Mouse (Mus musculus) kidney, adult 2 months (tissue): ENCODE results near the gene Mogat1. TPM values are rescaled to one million over a fixed set of nuclear protein-coding genes. Genes with fewer than 3 reads are reported as not detected.

Experiments
- DNase-seq: peaks from one replicate; pipeline ENCODE4 v3.0.0; 2021
- H3K27ac ChIP-seq: fragments of 200-500 bp; 2 replicates; pipeline ENCODE4 v1.5.1; 2012; ENCODE audit warnings: low read depth, low read length, control low read depth, inconsistent platforms; ENCODE audit not compliant: insufficient read depth
- H3K27me3 ChIP-seq: fragments of 200-500 bp; replicated peaks from 2 replicates; pipeline ENCODE4 v1.6.1; 2012; ENCODE audit warnings: mild to moderate bottlenecking, moderate library complexity, low read length, inconsistent platforms; ENCODE audit not compliant: control insufficient read depth, insufficient read depth
- H3K36me3 ChIP-seq: fragments of 200-500 bp; 2 replicates; pipeline ENCODE4 v1.6.1; 2012; ENCODE audit warnings: mild to moderate bottlenecking, moderate library complexity, low read length, inconsistent platforms; ENCODE audit not compliant: control insufficient read depth, insufficient read depth
- H3K4me1 ChIP-seq: fragments of 200-500 bp; 2 replicates; pipeline ENCODE4 v1.6.1; 2011; ENCODE audit warnings: low read length; ENCODE audit not compliant: control insufficient read depth, insufficient read depth
- H3K4me3 ChIP-seq: fragments of 200-500 bp; 2 replicates; pipeline ENCODE4 v1.5.1; 2011; ENCODE audit warnings: mild to moderate bottlenecking, low read depth, low read length, control low read depth; ENCODE audit not compliant: insufficient read depth
- CTCF ChIP-seq: fragments of 200-500 bp; conservative IDR thresholded peaks from 2 replicates; pipeline ENCODE4 v1.5.1; 2011; ENCODE audit warnings: low read depth, mild to moderate bottlenecking, control low read depth, low read length, moderate library complexity, mixed read lengths; ENCODE audit not compliant: insufficient read depth, insufficient read length
- POLR2A ChIP-seq: fragments of 200-500 bp; IDR thresholded peaks from one replicate; pipeline ENCODE4 v1.6.1; 2011; ENCODE audit warnings: low read depth, low read length, control low read depth
- WGBS: fragments of 180-500 bp; shearing (Covaris S2); methylation state at CpG from one replicate; pipeline ENCODE4 v1.1.7; 2018; 5-methylcytosine and 5-hydroxymethylcytosine counted together
- polyA plus RNA-seq: library from polyadenylated mRNA; depleted of rRNA; stranded (reverse); fragments of >200 nt; gene quantifications from 2 replicates; pipeline ENCODE4 v1.2.3, GENCODE M21; 2012

Gene Mogat1
- polyA plus RNA-seq, 1 experiment = 109 TPM

DNA sequence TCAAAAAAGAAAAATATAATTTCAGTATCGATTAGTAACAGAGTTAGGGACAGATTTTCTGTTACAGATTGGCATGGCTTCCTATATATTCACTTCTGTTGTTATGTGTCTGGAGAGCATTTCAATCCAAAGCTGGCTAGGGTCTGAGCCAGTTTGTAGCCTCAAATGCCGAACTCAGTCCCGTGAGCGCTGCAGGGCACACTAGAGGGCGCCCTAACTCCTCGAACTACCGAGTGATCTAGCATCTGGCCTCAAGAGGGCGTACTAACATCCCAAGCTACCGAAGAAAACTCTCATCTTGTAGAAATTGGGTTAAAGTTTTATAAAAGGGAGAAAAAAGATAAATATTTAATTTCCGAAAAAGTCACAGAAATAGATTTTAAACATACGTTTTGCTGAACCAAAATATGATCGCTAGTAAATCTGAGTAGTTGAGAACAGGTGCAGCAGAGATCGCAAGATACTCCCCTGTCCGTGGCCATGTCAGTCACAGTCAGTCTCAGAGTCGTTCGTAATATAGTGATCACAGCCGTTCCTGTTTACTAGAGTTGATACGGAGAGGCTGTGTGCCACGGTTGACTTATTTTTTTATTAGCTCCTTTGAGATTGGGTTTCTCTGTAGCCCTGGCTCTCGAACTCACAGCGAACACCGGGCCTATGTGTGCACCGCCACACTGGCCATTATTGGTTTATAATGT, 14.5 kb downstream of the Mogat1 start:
- WGBS = 22% methylated on average over 23 of the region's 23 CpGs
- no peak overlapping the region for H3K27ac ChIP-seq
- H3K27me3 ChIP-seq = no peaks in the 10 kb centered on the region
- no peaks in the 10 kb centered on the region for H3K36me3 ChIP-seq
- H3K4me3 ChIP-seq = no peak overlapping the region
- TF ChIP-seq POLR2A (no peak), CTCF (peak; percentile 98)
- H3K4me1 ChIP-seq = no peaks in the 10 kb centered on the region
- peak; percentile 76 for DNase-seq

DNA sequence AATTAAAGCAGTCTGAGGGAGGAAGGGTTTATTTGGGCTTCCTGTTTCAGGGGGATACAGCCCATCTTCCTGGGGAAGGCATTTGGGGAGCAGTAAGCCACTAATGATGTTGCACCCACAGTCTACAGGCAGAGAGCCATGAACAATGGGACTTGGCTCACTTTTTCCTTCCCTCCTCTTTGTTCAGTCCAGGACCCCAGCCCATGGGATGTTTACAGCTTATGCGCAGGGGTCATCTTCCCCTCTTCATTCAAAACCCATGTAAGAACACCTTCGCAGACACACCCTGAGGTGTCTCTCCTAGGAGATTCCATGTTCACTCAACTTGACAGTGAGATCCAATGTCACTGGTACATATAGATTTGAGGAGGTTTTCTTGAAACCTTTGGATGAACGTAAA, 17.6 kb downstream of the Mogat1 start:
- whole genome bisulfite sequencing = 93% methylated on average over 3 of the region's 3 CpGs
- Histone ChIP-seq H3K4me1 (no peaks in the 10 kb centered on the region), H3K27me3 (no peaks in the 10 kb centered on the region), H3K36me3 (no peaks in the 10 kb centered on the region), H3K27ac (no peak overlapping the region), H3K4me3 (no peak overlapping the region)
- DNase-seq = no peak
- no peak for TF ChIP-seq CTCF
- TF ChIP-seq POLR2A = no peak

DNA sequence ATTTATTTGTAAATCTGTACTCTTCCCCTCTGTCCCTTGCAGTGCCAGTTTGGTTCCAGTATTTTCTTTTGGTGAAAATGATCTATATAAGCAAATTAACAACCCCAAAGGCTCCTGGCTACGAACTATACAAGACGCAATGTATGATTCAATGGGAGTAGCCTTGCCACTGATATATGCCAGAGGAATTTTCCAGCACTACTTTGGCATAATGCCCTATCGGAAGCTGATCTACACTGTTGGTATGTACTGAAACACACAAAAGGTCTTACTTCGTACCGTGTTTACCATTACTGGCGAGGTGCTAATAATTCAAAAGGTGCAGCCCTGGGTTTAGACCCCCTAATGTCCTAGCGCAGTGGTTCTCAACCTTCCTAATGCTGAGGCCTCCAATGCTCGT, 18.2 kb downstream of the Mogat1 start:
- H3K27me3 ChIP-seq = no peaks in the 10 kb centered on the region
- DNase-seq = no peak
- H3K4me1 ChIP-seq = no peaks in the 10 kb centered on the region
- no peak for TF ChIP-seq POLR2A
- no peak for TF ChIP-seq CTCF
- H3K27ac ChIP-seq = no peak overlapping the region
- 85% methylated on average over 8 of the region's 8 CpGs for WGBS
- H3K4me3 ChIP-seq = no peak overlapping the region
- H3K36me3 ChIP-seq = no peaks in the 10 kb centered on the region

DNA sequence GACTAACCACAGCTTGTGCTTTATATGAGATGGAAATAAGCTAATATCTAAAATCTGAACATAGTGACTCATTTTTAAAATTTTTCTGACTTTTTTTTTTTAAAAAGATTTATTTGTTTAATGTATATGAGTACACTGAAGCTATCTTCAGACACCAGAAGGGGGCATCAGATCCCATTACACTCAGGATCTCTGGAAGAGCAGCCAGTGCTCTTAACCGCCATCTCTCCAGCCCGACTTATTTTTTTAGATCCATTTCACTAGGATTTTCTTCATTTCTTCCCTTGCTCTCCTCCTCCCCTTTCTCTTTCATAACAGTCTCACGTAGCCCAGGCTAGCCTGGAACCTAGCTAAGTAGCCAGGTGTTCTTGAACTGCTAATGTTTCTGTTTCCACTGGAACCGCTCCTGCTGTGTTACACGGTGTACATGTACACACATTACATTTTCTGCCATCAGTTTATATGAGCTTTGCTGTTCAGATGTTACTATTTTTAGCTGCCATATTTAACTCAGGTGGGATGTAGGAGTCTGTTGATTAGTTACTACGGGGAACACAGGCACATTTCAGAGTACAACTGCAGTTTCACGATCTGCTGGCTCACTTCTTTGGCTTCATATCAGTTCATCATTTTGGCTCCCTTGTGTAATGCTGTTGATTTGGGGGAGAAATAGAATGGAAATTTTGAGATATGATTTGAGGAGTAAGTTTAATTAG, 19.9 kb downstream of the Mogat1 start:
- 56% methylated on average over 7 of the region's 7 CpGs for WGBS
- Histone ChIP-seq H3K36me3 (no peaks in the 10 kb centered on the region), H3K27me3 (no peaks in the 10 kb centered on the region), H3K4me3 (no peak overlapping the region), H3K4me1 (no peaks in the 10 kb centered on the region), H3K27ac (no peak overlapping the region)
- TF ChIP-seq POLR2A (no peak), CTCF (no peak)
- no peak for DNase-seq

DNA sequence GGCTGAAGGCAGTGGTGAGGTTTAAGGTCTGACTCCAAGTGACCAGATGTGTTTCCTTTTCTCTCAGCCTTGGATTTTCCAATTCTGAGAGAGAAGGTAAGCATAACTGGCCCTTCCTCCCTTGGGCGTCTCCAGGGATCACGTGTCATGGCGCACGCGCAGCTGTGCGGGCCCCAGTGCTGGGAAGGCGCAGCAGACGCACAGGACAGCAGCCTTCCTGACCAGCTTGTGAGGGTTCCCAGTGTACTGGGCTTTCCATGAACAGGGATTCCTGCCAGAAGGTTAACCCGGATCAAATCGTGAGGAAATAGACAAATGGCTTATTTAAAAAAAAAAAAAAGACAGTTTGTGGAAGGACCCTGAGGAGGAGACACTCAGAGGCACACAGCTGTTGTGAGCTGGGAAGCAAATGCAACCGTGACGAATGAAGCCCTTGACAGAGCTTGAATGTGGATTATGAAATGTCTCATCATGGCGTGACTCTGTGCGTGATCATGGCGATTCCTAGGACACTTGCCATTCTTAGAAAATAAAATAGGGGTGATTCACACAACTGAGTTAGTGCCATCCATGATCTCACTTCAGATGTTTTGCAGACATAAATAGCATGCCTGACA, 21.5 kb downstream of the Mogat1 start:
- Histone ChIP-seq H3K4me3 (no peak overlapping the region), H3K36me3 (no peaks in the 10 kb centered on the region), H3K27ac (no peak overlapping the region), H3K4me1 (no peaks in the 10 kb centered on the region), H3K27me3 (no peaks in the 10 kb centered on the region)
- TF ChIP-seq CTCF (no peak), POLR2A (no peak)
- 90% methylated on average over 15 of the region's 15 CpGs for WGBS
- no peak for DNase-seq

DNA sequence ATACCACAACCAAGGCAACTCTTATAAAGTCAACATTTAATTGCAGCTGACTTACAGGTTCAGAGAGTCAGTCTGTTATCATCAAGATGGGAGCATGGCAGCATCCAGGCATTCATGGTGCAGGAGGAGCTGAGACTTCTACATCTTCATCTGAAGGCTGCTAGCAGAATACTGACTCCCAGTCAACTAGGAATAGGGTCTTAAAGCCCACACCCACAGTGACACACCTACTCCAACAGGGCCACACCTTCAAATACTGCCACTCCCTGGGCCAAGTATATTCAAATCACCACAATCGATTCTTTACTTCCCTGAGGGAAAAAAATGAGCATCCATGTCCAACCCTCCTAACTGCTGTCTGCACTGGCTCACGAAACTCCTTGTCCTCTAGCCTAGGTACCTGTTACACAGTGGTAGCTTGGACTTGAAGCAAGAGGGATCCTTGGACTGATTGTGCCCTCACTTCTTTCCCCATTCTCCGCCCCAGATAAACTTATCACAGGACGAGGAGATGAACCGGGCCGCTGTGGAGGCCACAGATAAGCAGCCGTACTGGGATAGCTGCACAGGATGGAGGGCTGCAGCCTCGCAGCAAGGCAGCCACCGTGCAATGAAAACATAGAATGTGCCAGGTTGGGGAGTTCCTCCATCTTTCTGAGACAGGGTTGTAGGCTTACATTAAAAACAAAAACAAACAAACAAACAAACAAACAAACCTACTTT, 23.8 kb downstream of the Mogat1 start:
- H3K4me3 ChIP-seq = no peak overlapping the region
- no peak for DNase-seq
- H3K36me3 ChIP-seq = no peaks in the 10 kb centered on the region
- no peaks in the 10 kb centered on the region for H3K27me3 ChIP-seq
- 91% methylated on average over 9 of the region's 9 CpGs for WGBS
- TF ChIP-seq POLR2A (no peak), CTCF (no peak)
- H3K4me1 ChIP-seq = no peaks in the 10 kb centered on the region
- H3K27ac ChIP-seq = no peak overlapping the region

DNA sequence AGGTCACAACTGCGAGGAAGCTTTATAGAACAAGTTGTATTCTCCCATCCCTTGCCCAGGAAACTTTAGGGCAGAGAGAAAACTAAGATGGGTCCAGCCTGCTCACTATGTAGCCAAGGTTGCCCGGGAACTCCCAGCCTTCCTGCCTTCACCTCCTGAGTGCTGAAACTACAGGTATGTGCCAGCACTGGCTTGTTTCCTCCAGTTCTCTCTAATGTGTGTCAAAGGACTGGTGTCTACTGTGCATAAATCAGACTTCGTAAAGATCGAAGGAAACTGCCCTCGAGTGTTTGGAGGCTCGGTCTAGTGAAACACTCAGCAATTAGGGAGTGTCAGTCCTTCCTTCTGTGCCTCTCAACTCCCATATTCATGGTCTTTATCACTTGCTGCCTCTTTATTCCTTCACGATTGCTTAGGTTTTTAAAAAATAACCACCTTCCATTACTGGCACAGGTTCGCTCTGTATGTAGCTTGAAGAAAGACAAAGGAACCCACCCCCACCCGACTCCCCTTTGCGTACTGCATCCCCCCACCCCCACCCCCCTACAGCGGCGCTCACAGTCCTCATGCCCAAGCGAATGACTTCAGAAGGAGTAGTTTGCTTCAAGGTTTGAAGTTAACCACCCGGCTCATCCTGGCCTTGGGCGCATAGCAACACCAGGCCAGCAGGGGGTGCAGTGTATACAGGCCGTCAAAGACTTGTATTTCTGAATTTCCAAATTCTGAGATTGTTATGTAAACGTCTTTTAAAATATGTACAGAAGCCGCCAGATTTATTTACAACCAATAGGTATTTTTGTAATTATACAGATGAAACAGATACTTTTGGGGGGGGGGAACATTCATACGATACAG, 25.7 kb downstream of the Mogat1 start:
- Histone ChIP-seq H3K27ac (no peak overlapping the region), H3K4me1 (no peaks in the 10 kb centered on the region), H3K4me3 (no peak overlapping the region), H3K27me3 (no peaks in the 10 kb centered on the region), H3K36me3 (no peaks in the 10 kb centered on the region)
- WGBS = 19% methylated on average over 19 of the region's 19 CpGs
- DNase-seq = peak; percentile 75
- TF ChIP-seq POLR2A = no peak
- TF ChIP-seq CTCF = peak; percentile 82
